Mouse (Mus musculus): ENCODE results near the gene Gm3239. TPM values are rescaled to one million over a fixed set of nuclear protein-coding genes. Genes with fewer than 3 reads are reported as not detected.

Gm3239 gene
- polyA plus RNA-seq (2014; fragmentation: Illumina TruSeq; extraction: RNeasy Lipid Tissue Mini Kit (QIAGEN cat#74804); ENCODE audit: low read depth, low replicate concordance), result not detected

GRCm38 (mm10) chr14:4663892-4664291 lies at the start of gene Gm3239:
Gene Gm3239, plus strand, starts transcription at chr14:4664192.

GRCm38 (mm10) chr14:4632052-4632451 lies 31.9 kb upstream of the Gm3239 start, which contains the start of gene Gm8159:
Gene Gm8159, plus strand, starts transcription at chr14:4632352.

DNA sequence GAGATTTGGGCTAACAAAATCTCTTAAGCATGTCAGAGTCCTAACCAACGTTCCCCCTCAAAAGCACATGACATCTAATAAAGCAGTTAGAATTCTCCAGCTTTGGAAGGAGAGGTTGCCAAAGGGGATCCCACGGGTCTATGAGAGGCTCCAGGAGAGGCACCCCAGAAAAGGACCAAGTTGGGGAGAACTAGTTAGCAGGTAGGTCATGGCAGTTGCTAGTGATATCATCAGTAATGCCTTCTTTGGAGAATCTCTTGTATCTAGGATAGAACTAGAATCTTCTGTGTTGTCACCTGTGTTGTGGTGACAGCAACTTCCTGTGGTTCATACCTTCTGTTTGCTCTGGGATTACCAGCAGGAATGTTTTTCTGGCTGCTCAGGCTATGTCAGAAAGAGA lies 44.9 kb downstream of the Gm3239 start, which contains the start of gene Gm7876:
Gene Gm7876 (plus strand): TSS at position 301 of the 400 bp plus-strand sequence.

Other genes starting within 250 kb of the Gm3239 start
- gene Gm3164, start 248.7 kb upstream of the Gm3239 start, polyA plus RNA-seq (2014; fragmentation: Illumina TruSeq; extraction: RNeasy Lipid Tissue Mini Kit (QIAGEN cat#74804); ENCODE audit: low read depth, low replicate concordance), result 0.20 TPM
- not detected for gene Gm3173, start 233.2 kb upstream of the Gm3239 start, polyA plus RNA-seq (2014; fragmentation: Illumina TruSeq; extraction: RNeasy Lipid Tissue Mini Kit (QIAGEN cat#74804); ENCODE audit: low read depth, low replicate concordance)
- gene Gm3182, start 182.4 kb upstream of the Gm3239 start, polyA plus RNA-seq (2014; fragmentation: Illumina TruSeq; extraction: RNeasy Lipid Tissue Mini Kit (QIAGEN cat#74804); ENCODE audit: low read depth, low replicate concordance), result not detected
- gene Gm3047, start 108.8 kb upstream of the Gm3239 start, polyA plus RNA-seq (2014; fragmentation: Illumina TruSeq; extraction: RNeasy Lipid Tissue Mini Kit (QIAGEN cat#74804); ENCODE audit: low read depth, low replicate concordance), result not detected
- gene Gm8159, start 31.8 kb upstream of the Gm3239 start, polyA plus RNA-seq (2014; fragmentation: Illumina TruSeq; extraction: RNeasy Lipid Tissue Mini Kit (QIAGEN cat#74804); ENCODE audit: low read depth, low replicate concordance), result 0.72 TPM
- gene Gm7876, start 45.0 kb downstream of the Gm3239 start, polyA plus RNA-seq (2014; fragmentation: Illumina TruSeq; extraction: RNeasy Lipid Tissue Mini Kit (QIAGEN cat#74804); ENCODE audit: low read depth, low replicate concordance), result 0.48 TPM
- gene Gm3252, start 62.6 kb downstream of the Gm3239 start, polyA plus RNA-seq (2014; fragmentation: Illumina TruSeq; extraction: RNeasy Lipid Tissue Mini Kit (QIAGEN cat#74804); ENCODE audit: low read depth, low replicate concordance), result 0.26 TPM
- 0.22 TPM for gene Gm9602, start 112.1 kb downstream of the Gm3239 start, polyA plus RNA-seq (2014; fragmentation: Illumina TruSeq; extraction: RNeasy Lipid Tissue Mini Kit (QIAGEN cat#74804); ENCODE audit: low read depth, low replicate concordance)
- not detected for gene Gm3269, start 173.9 kb downstream of the Gm3239 start, polyA plus RNA-seq (2014; fragmentation: Illumina TruSeq; extraction: RNeasy Lipid Tissue Mini Kit (QIAGEN cat#74804); ENCODE audit: low read depth, low replicate concordance)
- not detected for gene Gm3264, start 191.4 kb downstream of the Gm3239 start, polyA plus RNA-seq (2014; fragmentation: Illumina TruSeq; extraction: RNeasy Lipid Tissue Mini Kit (QIAGEN cat#74804); ENCODE audit: low read depth, low replicate concordance)
- not detected for gene Gm3278, start 228.2 kb downstream of the Gm3239 start, polyA plus RNA-seq (2014; fragmentation: Illumina TruSeq; extraction: RNeasy Lipid Tissue Mini Kit (QIAGEN cat#74804); ENCODE audit: low read depth, low replicate concordance)